Mouse (Mus musculus): Measurements from ENCODE around the gene Lpar1. TPM values are rescaled to one million over a fixed set of nuclear protein-coding genes. Genes with fewer than 3 reads are reported as not detected.

Lpar1 gene
- polyA plus RNA-seq, 1 experiment from 2014 or later = 115 TPM

- Histone ChIP-seq H3K9me3 (ENCODE audit: control insufficient read depth, low read length) (no peaks in the 10 kb centered on the region), H3K36me3 (ENCODE audit: control insufficient read depth, insufficient read depth, low read length) (no peaks in the 10 kb centered on the region), H3K9ac (ENCODE audit: low read depth, low read length) (no peak overlapping the region), H3K4me1 (ENCODE audit: control insufficient read depth, insufficient read depth, low read length) (peaks cover 30% of the 10 kb centered on the region), H3K4me2 (ENCODE audit: low read depth, low read length) (no peak overlapping the region), H3K27me3 (replicated peaks; ENCODE audit: control insufficient read depth, insufficient read depth, low read length) (no peaks in the 10 kb centered on the region), H3K4me3 (ENCODE audit: low read depth, low read length) (no peak overlapping the region), H3K27ac (replicated peaks; ENCODE audit: low read depth, low read length) (peak overlapping the region; percentile 53)
- peak; percentile 71 for DNase-seq (ENCODE audit: low spot score)
- ATAC-seq (ENCODE audit: low read depth) = peak; percentile 15; the same call in 1 of the 2 replicates
- WGBS = 38% methylated on average over 5 of the region's 5 CpGs
Observed at GRCm38 (mm10) chr4:58516221-58516620, 37.5 kb downstream of the Lpar1 start.

GRCm38 (mm10) chr4:58511554-58511953 is 42.1 kb downstream of the Lpar1 start:
- Histone ChIP-seq H3K4me2 (ENCODE audit: low read depth, low read length) (no peak overlapping the region), H3K9ac (ENCODE audit: low read depth, low read length) (no peak overlapping the region), H3K27ac (replicated peaks; ENCODE audit: low read depth, low read length) (no peak overlapping the region), H3K36me3 (ENCODE audit: control insufficient read depth, insufficient read depth, low read length) (peaks cover 5% of the 10 kb centered on the region; the same call in 1 of the 2 replicates), H3K4me3 (ENCODE audit: low read depth, low read length) (no peak overlapping the region), H3K4me1 (ENCODE audit: control insufficient read depth, insufficient read depth, low read length) (peaks cover 24% of the 10 kb centered on the region), H3K27me3 (replicated peaks; ENCODE audit: control insufficient read depth, insufficient read depth, low read length) (no peaks in the 10 kb centered on the region), H3K9me3 (ENCODE audit: control insufficient read depth, low read length) (no peaks in the 10 kb centered on the region)
- WGBS = 80% methylated on average over 3 of the region's 3 CpGs
- no peak for DNase-seq (ENCODE audit: low spot score)
- ATAC-seq (ENCODE audit: low read depth) = no peak

DNA sequence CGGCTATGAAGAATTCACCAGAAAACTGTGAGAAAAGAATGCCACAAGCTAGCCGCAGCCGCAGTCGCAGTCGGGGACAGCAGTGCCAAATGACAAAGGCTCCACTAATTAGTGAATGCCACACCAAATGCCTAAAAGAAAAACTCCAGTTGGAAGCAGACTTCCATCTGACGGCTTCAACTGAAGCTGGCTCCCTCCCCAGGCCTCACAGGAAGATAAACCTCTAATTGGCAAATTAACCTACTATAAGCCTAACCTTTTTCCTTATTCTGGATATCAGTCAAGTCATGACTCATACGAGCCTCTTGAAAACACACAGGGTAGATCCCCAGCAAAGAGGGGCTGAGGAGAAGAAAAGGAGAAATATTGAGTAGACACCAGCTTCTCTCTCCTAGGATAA is 44.9 kb downstream of the Lpar1 start:
- DNase-seq (ENCODE audit: low spot score) (peak; percentile 48), ATAC-seq (ENCODE audit: low read depth) (peak; percentile 30; the same call in 1 of the 2 replicates)
- Histone ChIP-seq H3K4me2 (ENCODE audit: low read depth, low read length) (no peak overlapping the region), H3K27ac (replicated peaks; ENCODE audit: low read depth, low read length) (peak overlapping the region; percentile 55; the same call in 1 of the 2 replicates), H3K27me3 (replicated peaks; ENCODE audit: control insufficient read depth, insufficient read depth, low read length) (no peaks in the 10 kb centered on the region), H3K4me1 (ENCODE audit: control insufficient read depth, insufficient read depth, low read length) (peaks cover 19% of the 10 kb centered on the region), H3K4me3 (ENCODE audit: low read depth, low read length) (no peak overlapping the region), H3K9me3 (ENCODE audit: control insufficient read depth, low read length) (no peaks in the 10 kb centered on the region), H3K36me3 (ENCODE audit: control insufficient read depth, insufficient read depth, low read length) (peaks cover 17% of the 10 kb centered on the region), H3K9ac (ENCODE audit: low read depth, low read length) (no peak overlapping the region)
- 57% methylated on average over 7 of the region's 7 CpGs for WGBS

- H3K4me3 ChIP-seq (ENCODE audit: low read depth, low read length) = no peak overlapping the region
- peaks cover 19% of the 10 kb centered on the region for H3K4me1 ChIP-seq (ENCODE audit: control insufficient read depth, insufficient read depth, low read length)
- DNase-seq (ENCODE audit: low spot score) = no peak
- H3K4me2 ChIP-seq (ENCODE audit: low read depth, low read length) = no peak overlapping the region
- H3K36me3 ChIP-seq (ENCODE audit: control insufficient read depth, insufficient read depth, low read length) = peaks cover 30% of the 10 kb centered on the region
- H3K9me3 ChIP-seq (ENCODE audit: control insufficient read depth, low read length) = peaks cover 6% of the 10 kb centered on the region; the same call in 1 of the 2 replicates
- WGBS = 94% methylated on average over 6 of the region's 6 CpGs
- H3K27ac ChIP-seq (replicated peaks; ENCODE audit: low read depth, low read length) = no peak overlapping the region
- no peaks in the 10 kb centered on the region for H3K27me3 ChIP-seq (replicated peaks; ENCODE audit: control insufficient read depth, insufficient read depth, low read length)
- no peak for ATAC-seq (ENCODE audit: low read depth)
- H3K9ac ChIP-seq (ENCODE audit: low read depth, low read length) = no peak overlapping the region
Observed at GRCm38 (mm10) chr4:58507536-58507935, 46.2 kb downstream of the Lpar1 start.

GRCm38 (mm10) chr4:58506539-58507527 is 46.9 kb downstream of the Lpar1 start:
- WGBS = 82% methylated on average over 4 of the region's 4 CpGs
- peaks cover 25% of the 10 kb centered on the region for H3K4me1 ChIP-seq (ENCODE audit: control insufficient read depth, insufficient read depth, low read length)
- peak; percentile 68 for DNase-seq (ENCODE audit: low spot score)
- peaks cover 6% of the 10 kb centered on the region; the same call in 1 of the 2 replicates for H3K9me3 ChIP-seq (ENCODE audit: control insufficient read depth, low read length)
- H3K27ac ChIP-seq (replicated peaks; ENCODE audit: low read depth, low read length) = no peak overlapping the region
- H3K4me3 ChIP-seq (ENCODE audit: low read depth, low read length) = no peak overlapping the region
- no peak overlapping the region for H3K4me2 ChIP-seq (ENCODE audit: low read depth, low read length)
- ATAC-seq (ENCODE audit: low read depth) = peak; percentile 50; the same call in 1 of the 2 replicates
- no peak overlapping the region for H3K9ac ChIP-seq (ENCODE audit: low read depth, low read length)
- no peaks in the 10 kb centered on the region for H3K27me3 ChIP-seq (replicated peaks; ENCODE audit: control insufficient read depth, insufficient read depth, low read length)
- peaks cover 33% of the 10 kb centered on the region for H3K36me3 ChIP-seq (ENCODE audit: control insufficient read depth, insufficient read depth, low read length)

DNA sequence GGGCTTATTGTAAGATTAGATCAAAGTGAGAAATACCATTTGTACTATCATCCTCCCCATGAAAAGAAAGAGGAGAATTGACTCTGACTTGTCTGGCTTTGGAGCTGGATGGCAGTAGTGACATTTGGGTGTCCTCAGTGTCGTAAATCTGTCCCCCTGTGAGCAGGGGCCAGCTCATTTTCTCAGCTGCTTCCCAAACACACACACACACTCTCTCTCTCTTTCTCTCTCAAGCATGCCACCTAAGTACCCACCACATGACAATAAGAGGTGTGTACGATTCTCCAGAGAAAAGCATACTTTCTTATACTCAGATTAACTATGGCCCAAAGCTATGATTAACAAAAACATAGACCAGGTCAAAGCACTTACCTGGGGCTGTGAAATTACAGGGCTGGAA is 49.4 kb downstream of the Lpar1 start:
- DNase-seq (ENCODE audit: low spot score) (no peak), ATAC-seq (ENCODE audit: low read depth) (no peak)
- peaks cover 45% of the 10 kb centered on the region for H3K4me1 ChIP-seq (ENCODE audit: control insufficient read depth, insufficient read depth, low read length)
- H3K4me3 ChIP-seq (ENCODE audit: low read depth, low read length) = no peak overlapping the region
- H3K9ac ChIP-seq (ENCODE audit: low read depth, low read length) = no peak overlapping the region
- H3K4me2 ChIP-seq (ENCODE audit: low read depth, low read length) = no peak overlapping the region
- peaks cover 6% of the 10 kb centered on the region; the same call in 1 of the 2 replicates for H3K9me3 ChIP-seq (ENCODE audit: control insufficient read depth, low read length)
- H3K27me3 ChIP-seq (replicated peaks; ENCODE audit: control insufficient read depth, insufficient read depth, low read length) = no peaks in the 10 kb centered on the region
- WGBS = 85% methylated on average over 2 of the region's 2 CpGs
- H3K36me3 ChIP-seq (ENCODE audit: control insufficient read depth, insufficient read depth, low read length) = peaks cover 33% of the 10 kb centered on the region
- H3K27ac ChIP-seq (replicated peaks; ENCODE audit: low read depth, low read length) = no peak overlapping the region

DNA sequence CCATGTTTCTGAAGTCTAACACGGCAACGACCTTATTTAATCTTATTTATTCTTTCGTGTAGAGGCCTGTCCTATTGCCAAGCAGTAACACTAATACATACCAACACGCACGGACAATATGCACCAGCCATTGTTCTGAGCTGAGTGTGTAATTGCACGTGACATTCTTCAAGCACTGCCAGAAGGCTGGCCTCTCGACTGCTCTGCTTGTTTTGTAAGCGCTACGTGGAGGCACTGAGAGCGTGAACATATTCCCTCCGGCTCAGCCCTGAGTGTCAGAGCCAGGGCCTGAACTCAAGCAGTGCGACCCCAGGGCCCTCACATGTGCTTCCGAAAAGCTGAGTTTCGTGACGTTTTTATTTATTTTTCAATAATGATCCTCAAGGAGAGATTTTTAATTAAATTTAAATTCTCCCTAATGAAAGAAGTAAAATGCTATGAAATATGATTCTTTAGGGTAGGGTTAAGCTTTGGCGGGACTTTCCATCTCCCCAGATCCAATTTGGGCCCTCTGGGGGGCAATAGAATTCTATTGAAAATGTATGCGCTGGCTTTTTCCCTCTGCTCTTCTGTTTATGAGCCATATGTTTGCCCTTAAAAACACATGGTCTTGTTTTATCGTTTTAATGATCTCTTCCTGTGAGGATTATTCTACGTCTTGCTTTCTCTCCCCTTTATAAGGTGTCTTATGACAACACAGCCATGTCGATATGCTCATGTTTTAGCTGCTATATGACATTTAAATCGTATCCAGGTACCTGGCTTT is 52.5 kb downstream of the Lpar1 start:
- Histone ChIP-seq H3K4me1 (ENCODE audit: control insufficient read depth, insufficient read depth, low read length) (peaks cover 54% of the 10 kb centered on the region), H3K4me2 (ENCODE audit: low read depth, low read length) (no peak overlapping the region), H3K36me3 (ENCODE audit: control insufficient read depth, insufficient read depth, low read length) (peaks cover 28% of the 10 kb centered on the region)

GRCm38 (mm10) chr4:58499831-58500230 is 53.9 kb downstream of the Lpar1 start:
- H3K27ac ChIP-seq (replicated peaks; ENCODE audit: low read depth, low read length) = no peak overlapping the region
- peaks cover 26% of the 10 kb centered on the region for H3K36me3 ChIP-seq (ENCODE audit: control insufficient read depth, insufficient read depth, low read length)
- DNase-seq (ENCODE audit: low spot score) (no peak), ATAC-seq (ENCODE audit: low read depth) (no peak)
- no peaks in the 10 kb centered on the region for H3K27me3 ChIP-seq (replicated peaks; ENCODE audit: control insufficient read depth, insufficient read depth, low read length)
- no peak overlapping the region; the same call in 1 of the 2 replicates for H3K9ac ChIP-seq (ENCODE audit: low read depth, low read length)
- no peak overlapping the region for H3K4me2 ChIP-seq (ENCODE audit: low read depth, low read length)
- no peak overlapping the region for H3K4me3 ChIP-seq (ENCODE audit: low read depth, low read length)
- H3K4me1 ChIP-seq (ENCODE audit: control insufficient read depth, insufficient read depth, low read length) = peaks cover 54% of the 10 kb centered on the region
- 57% methylated on average over 3 of the region's 3 CpGs for WGBS
- H3K9me3 ChIP-seq (ENCODE audit: control insufficient read depth, low read length) = peaks cover 6% of the 10 kb centered on the region; the same call in 1 of the 2 replicates

More for the DNA sequence above, 52.5 kb downstream of the Lpar1 start:
- Histone ChIP-seq H3K27me3 (replicated peaks; ENCODE audit: control insufficient read depth, insufficient read depth, low read length) (no peaks in the 10 kb centered on the region), H3K4me3 (ENCODE audit: low read depth, low read length) (no peak overlapping the region), H3K9me3 (ENCODE audit: control insufficient read depth, low read length) (peaks cover 6% of the 10 kb centered on the region; the same call in 1 of the 2 replicates), H3K27ac (replicated peaks; ENCODE audit: low read depth, low read length) (peak overlapping the region; percentile 30), H3K9ac (ENCODE audit: low read depth, low read length) (no peak overlapping the region)
- DNase-seq (ENCODE audit: low spot score) = peak; percentile 89
- 27% methylated on average over 21 of the region's 21 CpGs for WGBS
- ATAC-seq (ENCODE audit: low read depth) = peak; percentile 77

Data from embryonic facial prominence, embryonic 14.5 days (tissue).